Mouse (Mus musculus): ENCODE data around the gene Apoa1.
A peak's percentile ranks its signal among the peaks of the same experiment; 100 is the strongest.

Apoa1 gene

DNA sequence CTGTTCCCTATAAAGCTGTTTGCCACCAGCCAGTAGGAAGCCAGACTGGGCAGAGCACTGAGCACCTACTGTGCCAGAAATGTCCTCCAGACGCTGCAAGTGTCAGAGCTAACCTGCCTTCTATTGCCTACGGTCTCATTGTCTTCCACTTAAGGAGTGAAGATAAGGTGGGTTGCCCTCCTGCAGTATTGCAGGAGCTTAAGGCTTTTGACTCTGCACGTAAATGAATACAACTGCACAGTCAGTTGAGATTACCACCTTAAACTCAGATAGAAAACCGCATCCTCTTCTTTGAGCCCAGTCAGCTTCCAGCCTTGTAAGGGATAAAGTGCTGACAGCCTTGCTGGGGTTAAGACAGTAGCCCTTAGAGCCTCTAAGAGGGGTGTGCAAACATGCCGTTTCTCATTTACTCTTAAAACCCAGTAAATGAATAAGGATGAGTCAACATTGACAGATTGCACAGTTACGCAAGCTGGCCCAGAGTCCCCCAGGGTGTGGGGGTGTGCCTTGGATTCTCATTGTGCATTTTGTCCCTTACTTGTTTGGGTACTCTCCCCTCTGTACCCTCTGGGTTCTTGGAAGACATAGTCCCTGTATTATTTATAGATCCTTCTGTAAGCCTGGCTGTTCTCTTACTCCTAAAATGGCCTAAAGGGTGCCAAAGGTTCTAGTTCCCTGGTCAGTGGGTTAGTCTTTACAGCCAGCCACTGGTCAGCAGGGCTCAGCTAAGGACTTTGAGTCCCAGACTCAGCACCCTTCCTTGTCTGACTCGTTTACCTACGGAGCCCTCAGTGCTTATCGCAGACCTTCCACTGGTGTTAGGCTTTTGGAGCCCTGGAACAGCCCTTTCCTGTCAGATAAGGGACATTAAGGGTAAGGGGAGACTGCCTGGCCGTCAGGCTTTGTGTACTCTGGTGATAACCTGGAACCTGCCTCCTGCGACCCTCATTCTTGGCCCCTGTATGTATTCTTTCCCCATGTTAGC lies 12.8 kb upstream of the Apoa1 start:
- peak; percentile 44 for DNase-seq (ENCODE audit: low read depth, low spot score)

GRCm38 (mm10) chr9:46216744-46217470 lies 11.5 kb upstream of the Apoa1 start:
- DNase-seq (ENCODE audit: low read depth, low spot score) = no peak

- DNase-seq (ENCODE audit: low read depth, low spot score) = no peak
These were observed 10.2 kb upstream of the Apoa1 start for GRCm38 (mm10) chr9:46218176-46218575.

DNA sequence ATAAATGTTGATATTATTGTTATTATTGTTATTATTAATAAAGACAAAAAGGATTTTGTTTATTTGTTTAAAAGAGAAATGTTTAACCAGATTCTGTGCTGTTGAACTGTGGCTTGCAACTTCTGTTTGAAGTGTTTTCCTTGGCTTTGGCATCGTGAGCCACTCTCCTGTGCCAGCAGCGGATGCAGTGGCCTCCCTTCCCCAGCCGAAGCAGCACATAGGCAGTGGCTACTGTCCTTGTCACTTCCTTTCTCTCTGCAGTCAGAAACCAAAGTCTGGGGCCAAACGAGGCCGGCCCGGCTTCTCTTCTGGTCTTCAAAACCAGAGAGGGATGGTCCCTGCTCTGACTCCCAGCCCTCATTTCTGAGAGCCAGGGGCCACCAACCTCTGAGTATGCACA lies 5.3 kb upstream of the Apoa1 start:
- DNase-seq (ENCODE audit: low read depth, low spot score) = no peak

- no peak for DNase-seq (ENCODE audit: low read depth, low spot score)
These were observed 4.3 kb upstream of the Apoa1 start for GRCm38 (mm10) chr9:46224101-46224500.

DNA sequence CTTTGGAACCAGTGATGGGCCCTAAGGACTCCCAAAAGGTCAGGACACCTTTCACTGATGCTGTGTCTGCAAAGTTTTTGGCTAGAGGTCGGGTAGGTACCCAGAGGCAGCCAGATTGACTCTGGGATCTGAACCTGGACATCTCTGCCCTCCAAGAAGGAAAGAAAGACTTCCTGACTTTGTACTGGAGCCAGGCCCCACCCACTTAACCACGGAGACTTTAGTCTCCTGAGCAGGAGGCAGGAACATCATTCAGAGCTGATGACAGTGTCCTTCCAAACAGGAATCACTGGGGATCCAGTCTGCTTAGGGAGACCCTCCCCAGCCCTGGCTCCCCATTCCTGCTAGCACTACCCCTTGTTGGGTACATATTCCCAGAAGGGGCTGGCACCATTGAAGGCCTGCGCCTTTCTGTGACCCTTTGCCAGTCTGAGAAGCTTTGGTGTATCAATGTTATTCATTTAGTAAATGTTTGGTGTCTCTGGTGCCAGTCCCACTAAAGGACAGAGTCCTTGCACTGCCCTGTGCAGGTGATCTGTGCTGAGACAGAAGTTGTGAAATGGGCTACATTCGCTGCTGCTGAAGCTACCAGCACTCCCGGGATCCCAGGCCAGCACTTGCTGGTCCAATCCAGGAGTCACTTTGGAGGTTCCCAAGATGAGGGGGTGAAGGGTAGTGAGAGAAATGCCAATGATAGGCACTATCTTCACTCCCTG lies 3.3 kb upstream of the Apoa1 start:
- DNase-seq (ENCODE audit: low read depth, low spot score) = no peak

- no peak for DNase-seq (ENCODE audit: low read depth, low spot score)
These were observed 1.2 kb upstream of the Apoa1 start for GRCm38 (mm10) chr9:46227064-46227614.

DNA sequence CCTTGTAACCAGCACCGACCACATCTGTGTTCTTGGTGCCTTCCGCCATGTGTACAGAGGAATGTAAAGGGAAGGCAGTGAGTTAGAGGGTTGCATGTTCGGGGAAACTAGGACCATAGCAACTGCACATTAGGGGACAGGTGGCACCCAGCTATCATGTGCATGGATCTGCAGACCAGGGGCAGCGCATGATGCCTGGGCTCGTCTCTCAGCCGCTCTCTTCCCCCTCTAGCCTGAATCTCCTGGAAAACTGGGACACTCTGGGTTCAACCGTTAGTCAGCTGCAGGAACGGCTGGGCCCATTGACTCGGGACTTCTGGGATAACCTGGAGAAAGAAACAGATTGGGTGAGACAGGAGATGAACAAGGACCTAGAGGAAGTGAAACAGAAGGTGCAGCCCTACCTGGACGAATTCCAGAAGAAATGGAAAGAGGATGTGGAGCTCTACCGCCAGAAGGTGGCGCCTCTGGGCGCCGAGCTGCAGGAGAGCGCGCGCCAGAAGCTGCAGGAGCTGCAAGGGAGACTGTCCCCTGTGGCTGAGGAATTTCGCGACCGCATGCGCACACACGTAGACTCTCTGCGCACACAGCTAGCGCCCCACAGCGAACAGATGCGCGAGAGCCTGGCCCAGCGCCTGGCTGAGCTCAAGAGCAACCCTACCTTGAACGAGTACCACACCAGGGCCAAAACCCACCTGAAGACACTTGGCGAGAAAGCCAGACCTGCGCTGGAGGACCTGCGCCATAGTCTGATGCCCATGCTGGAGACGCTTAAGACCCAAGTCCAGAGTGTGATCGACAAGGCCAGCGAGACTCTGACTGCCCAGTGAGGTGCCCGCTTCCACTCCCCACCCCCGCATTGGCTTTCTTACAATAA lies 1.4 kb downstream of the Apoa1 start:
- DNase-seq (ENCODE audit: low read depth, low spot score) = peak; percentile 54

GRCm38 (mm10) chr9:46230450-46230975 lies 2.1 kb downstream of the Apoa1 start:
- DNase-seq (ENCODE audit: low read depth, low spot score) = no peak

- no peak for DNase-seq (ENCODE audit: low read depth, low spot score)
These were observed 6.8 kb downstream of the Apoa1 start for GRCm38 (mm10) chr9:46235196-46235595.

- no peak for DNase-seq (ENCODE audit: low read depth, low spot score)
These were observed 7.0 kb downstream of the Apoa1 start, which contains the start of gene Apoc3 for GRCm38 (mm10) chr9:46235596-46235648. Apoc3 (minus strand) TSS chr9:46235636.

DNA sequence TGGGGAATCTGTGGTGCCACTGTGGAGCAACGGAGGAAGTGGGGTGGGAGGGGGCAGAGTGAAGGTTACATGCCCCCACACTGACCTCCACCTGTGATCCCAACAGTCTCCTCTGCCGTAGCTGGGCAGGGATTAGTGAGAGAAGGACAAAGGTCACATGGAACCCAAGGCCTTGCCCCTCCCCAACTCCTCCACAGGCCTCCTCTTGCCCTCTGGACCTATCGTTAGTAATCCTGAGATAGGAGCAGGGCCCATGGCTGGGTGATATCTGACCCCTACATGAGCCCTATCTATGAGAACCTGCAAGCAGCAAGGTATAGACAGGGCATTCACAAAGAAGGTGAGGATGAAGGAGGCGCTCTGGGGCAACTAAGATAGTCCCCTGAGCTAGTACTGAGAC lies 7.3 kb downstream of the Apoa1 start:
- no peak for DNase-seq (ENCODE audit: low read depth, low spot score)

GRCm38 (mm10) chr9:46238850-46239249 lies 10.5 kb downstream of the Apoa1 start:
- DNase-seq (ENCODE audit: low read depth, low spot score) = no peak

DNA sequence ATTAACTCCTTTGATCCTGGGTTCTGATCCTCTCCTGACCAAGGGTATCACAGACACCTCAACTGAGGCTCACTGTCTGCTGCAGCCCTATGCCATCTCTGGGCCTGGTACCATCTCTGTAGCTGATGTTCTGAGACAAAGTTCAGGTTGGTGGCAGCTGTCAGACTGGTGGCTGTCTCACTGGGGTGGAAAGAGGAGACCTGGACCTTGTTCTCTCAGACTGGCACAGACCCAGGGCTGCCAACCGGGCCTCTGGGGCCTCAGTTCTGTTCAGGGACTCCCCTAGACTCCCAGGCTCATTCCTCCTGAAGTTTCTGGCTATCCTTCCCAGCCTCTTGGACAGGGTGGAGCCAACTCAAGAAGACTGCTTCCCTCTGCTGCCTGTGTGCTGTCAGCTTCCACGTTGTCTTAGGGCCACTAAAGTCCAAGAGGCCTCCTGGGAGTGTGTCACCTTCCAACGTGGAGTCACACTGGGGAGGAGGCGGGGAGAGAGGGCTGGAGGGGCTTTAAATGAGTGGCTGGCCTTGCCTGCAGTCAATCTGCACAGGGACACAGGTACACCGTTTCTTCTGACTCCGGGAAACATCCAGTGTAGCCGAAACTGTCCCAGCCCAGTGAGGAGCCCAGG lies 12.3 kb downstream of the Apoa1 start, which contains the start of gene Apoa4:
Apoa4 (plus strand) TSS at position 171 of the 628 bp plus-strand sequence.
- DNase-seq (ENCODE audit: low read depth, low spot score) = no peak

DNA sequence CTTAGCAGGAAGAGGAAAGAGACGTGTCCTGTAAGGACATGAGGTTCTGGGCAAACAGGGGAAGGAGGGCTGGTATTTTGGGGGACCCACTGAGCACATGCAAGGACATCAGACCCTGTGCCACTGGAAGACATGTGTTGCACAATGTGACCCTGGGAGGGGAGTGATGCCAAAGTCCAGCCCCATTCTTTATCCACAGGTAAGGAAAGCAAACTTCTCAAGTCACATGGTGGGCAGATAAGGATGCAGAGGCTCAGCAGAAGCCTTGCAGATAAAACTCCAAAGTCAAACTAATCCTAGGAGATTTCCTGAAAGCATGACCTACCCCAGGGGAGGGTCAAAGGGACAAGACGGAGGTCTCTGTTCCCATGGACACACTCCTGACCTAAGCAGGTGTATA lies 13.4 kb downstream of the Apoa1 start:
- DNase-seq (ENCODE audit: low read depth, low spot score) = no peak

GRCm38 (mm10) chr9:46243122-46243521 lies 14.7 kb downstream of the Apoa1 start:
- no peak for DNase-seq (ENCODE audit: low read depth, low spot score)

DNA sequence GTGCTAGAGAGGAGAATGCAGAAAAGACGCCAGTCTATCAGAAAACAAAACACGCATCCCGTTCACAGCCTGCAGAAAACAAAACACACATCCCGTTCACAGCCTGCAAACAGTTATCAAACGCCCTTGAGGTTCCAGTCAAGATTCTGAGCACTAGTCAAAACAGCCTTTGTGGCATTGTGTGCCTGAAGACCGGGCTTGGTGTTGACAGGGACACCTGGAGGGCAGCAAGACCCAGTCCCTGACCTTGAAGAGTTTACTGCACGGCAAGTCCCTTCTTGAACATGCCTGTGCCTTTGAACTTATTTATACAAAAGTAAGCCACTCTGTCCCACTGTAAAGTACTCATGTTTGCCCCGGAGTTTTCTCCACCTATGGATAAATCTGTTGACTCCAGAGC lies 15.2 kb downstream of the Apoa1 start:
- DNase-seq (ENCODE audit: low read depth, low spot score) = no peak

DNA sequence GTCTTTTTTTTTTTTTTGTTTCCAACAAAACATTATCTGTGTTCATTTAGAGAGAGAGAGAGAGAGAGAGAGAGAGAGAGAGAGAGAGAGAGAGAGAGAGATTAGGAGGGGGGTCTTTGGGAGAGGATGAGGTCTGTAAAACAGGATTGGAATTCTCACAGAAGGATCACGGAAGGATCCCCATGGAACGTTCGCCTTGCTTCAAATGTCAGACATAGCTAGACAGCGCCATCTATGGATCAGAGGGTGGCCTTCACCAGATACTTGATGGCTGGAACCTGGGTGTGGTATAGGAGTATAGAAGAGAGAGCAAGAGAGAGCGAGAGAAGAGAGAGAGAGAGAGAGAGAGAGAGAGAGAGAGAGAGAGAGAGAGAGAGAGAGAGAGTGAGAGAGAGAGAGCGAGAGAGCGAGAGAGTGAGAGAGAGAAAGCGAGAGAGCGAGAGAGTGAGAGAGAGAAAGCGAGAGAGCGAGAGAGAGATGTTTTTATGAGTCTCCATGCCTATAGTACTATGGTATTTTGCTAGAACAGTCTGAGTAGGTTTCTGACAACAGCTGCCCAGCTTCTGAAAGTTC lies 18.5 kb downstream of the Apoa1 start:
- DNase-seq (ENCODE audit: low read depth, low spot score) = peak; percentile 34

DNA sequence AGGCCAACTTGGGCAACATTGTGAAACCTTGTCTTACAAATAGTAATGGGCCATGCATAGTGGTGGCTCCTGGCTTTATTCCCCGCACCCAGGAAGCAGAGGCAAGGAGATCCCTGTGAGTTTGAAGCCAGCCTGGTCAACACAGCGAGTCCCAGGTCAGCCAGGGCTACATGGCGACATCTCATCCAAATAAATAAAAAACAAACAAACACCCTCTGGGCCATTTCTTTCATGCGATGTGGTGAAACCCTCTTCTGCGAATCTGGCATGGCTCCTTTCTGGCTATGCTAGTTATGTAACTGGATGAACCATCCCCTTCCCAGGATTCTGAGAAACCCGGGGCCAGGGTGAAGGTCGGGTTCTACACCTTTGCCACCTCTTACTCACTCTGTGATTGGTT lies 27.8 kb downstream of the Apoa1 start:
- no peak for DNase-seq (ENCODE audit: low read depth, low spot score)

GRCm38 (mm10) chr9:46256658-46257385 lies 28.4 kb downstream of the Apoa1 start:
- no peak for DNase-seq (ENCODE audit: low read depth, low spot score)
